Mouse (Mus musculus) thymus, adult 2 months (tissue): Measurements from ENCODE around the gene Cdyl2. TPM values are rescaled to one million over a fixed set of nuclear protein-coding genes. Genes with fewer than 3 reads are reported as not detected.

Experiments
- DNase-seq: peaks from one replicate; pipeline ENCODE4 v3.0.0; 2021
- H3K27ac ChIP-seq: fragments of 200-500 bp; 2 replicates; pipeline ENCODE4 v1.5.1; 2012; ENCODE audit warnings: low read length, control low read depth; ENCODE audit not compliant: control insufficient read depth, insufficient read depth
- H3K27me3 ChIP-seq: fragments of 200-500 bp; 2 replicates; pipeline ENCODE4 v1.6.1; 2012; ENCODE audit warnings: mild to moderate bottlenecking, low read length, moderate library complexity, mixed read lengths; ENCODE audit not compliant: control insufficient read depth, insufficient read depth
- H3K36me3 ChIP-seq: fragments of 200-500 bp; 2 replicates; pipeline ENCODE4 v1.6.1; 2012; ENCODE audit warnings: mild to moderate bottlenecking, low read length, moderate library complexity; ENCODE audit not compliant: control insufficient read depth, insufficient read depth
- H3K4me1 ChIP-seq: fragments of 200-500 bp; replicated peaks from 2 replicates; pipeline ENCODE4 v1.6.1; 2012; ENCODE audit warnings: low read length; ENCODE audit not compliant: control insufficient read depth, insufficient read depth
- H3K4me3 ChIP-seq: fragments of 200-500 bp; 2 replicates; pipeline ENCODE4 v1.5.1; 2012; ENCODE audit warnings: mild to moderate bottlenecking, low read length, control low read depth, moderate library complexity; ENCODE audit not compliant: control insufficient read depth, insufficient read depth
- CTCF ChIP-seq: fragments of 200-500 bp; IDR thresholded peaks from 2 replicates; pipeline ENCODE4 v1.5.1; 2012; ENCODE audit warnings: mild to moderate bottlenecking, control low read depth, low read length, moderate library complexity, borderline replicate concordance; ENCODE audit not compliant: control insufficient read depth, poor library complexity, insufficient read depth; ENCODE audit errors: extremely low read depth
- POLR2A ChIP-seq: fragments of 200-500 bp; IDR thresholded peaks from 2 replicates; pipeline ENCODE4 v1.6.1; 2012; ENCODE audit warnings: mild to moderate bottlenecking, low read length, control low read depth, moderate library complexity; ENCODE audit not compliant: control insufficient read depth, poor library complexity, insufficient read depth; ENCODE audit errors: extremely low read depth
- WGBS: fragments of 180-500 bp; shearing (Covaris S2); methylation state at CpG from one replicate; pipeline ENCODE4 v1.1.7; 2018; 5-methylcytosine and 5-hydroxymethylcytosine counted together
- polyA plus RNA-seq: library from polyadenylated mRNA; depleted of rRNA; stranded (reverse); fragments of >200 nt; gene quantifications from 2 replicates; pipeline ENCODE4 v1.2.3, GENCODE M21; 2012

The Cdyl2 gene
- polyA plus RNA-seq, 1 experiment: 12.1 TPM

DNA sequence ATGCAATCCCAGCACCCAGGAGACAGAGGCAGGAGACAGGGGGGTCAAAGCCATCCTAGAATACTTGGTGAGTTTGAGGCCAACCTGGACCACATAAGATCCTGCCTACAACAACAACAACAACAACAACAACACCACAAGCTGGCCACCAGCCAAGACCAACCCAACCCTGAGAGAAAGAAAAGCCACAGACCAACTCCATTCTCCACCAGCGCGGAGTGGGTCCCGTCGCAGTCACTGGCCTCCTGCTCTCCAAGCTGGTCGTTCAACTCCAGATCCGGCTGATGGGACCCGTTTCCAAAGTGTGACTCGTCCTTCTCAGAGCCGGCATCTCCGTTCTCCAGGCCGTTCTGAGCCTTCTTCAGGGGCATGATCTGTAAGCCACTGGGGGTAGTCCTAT lies 109.2 kb downstream of the Cdyl2 start:
- H3K4me1 ChIP-seq: peaks cover 18% of the 10 kb centered on the region
- no peak overlapping the region for H3K4me3 ChIP-seq
- TF ChIP-seq CTCF (no peak), POLR2A (no peak)
- DNase-seq: no peak
- H3K27ac ChIP-seq: no peak overlapping the region
- no peaks in the 10 kb centered on the region for H3K27me3 ChIP-seq
- 98% methylated on average over 11 of the region's 11 CpGs for WGBS
- H3K36me3 ChIP-seq: peaks cover 6% of the 10 kb centered on the region; the same call in 1 of the 2 replicates

DNA sequence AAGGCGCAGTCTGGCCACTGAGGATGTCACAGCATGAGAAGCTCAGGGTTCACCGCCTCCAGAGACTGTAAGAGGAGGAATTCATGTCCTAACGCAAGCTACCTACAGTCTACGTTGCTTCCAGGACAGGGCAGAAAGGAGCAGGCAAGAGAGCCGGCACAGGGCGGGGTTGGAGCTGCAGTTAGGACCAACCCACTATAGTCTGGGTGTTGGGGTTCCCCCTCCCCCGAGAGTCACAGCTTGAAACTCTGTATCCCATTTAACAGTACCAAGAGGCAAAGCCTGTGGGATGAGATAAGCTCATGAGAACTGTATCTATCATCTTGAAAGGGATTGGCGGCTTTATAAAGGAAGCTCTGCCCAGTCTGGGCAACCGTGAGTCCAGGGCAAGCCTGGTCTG lies 110.5 kb downstream of the Cdyl2 start:
- Histone ChIP-seq H3K4me1 (peaks cover 16% of the 10 kb centered on the region), H3K4me3 (no peak overlapping the region), H3K27ac (no peak overlapping the region), H3K36me3 (peaks cover 6% of the 10 kb centered on the region; the same call in 1 of the 2 replicates), H3K27me3 (no peaks in the 10 kb centered on the region)
- DNase-seq: no peak
- TF ChIP-seq CTCF (no peak), POLR2A (no peak)
- WGBS: 96% methylated on average over 9 of the region's 9 CpGs

- no peak overlapping the region for H3K4me3 ChIP-seq
- peaks cover 16% of the 10 kb centered on the region for H3K4me1 ChIP-seq
- no peak overlapping the region for H3K27ac ChIP-seq
- WGBS: 88% methylated on average over 21 of the region's 21 CpGs
- no peaks in the 10 kb centered on the region for H3K27me3 ChIP-seq
- H3K36me3 ChIP-seq: peaks cover 6% of the 10 kb centered on the region; the same call in 1 of the 2 replicates
- no peak for TF ChIP-seq POLR2A
- TF ChIP-seq CTCF: no peak
- DNase-seq: no peak
Measured at GRCm38 (mm10) chr8:116621158-116621961, 111.4 kb downstream of the Cdyl2 start.

- 91% methylated on average over 19 of the region's 19 CpGs for WGBS
- Histone ChIP-seq H3K27ac (no peak overlapping the region), H3K36me3 (peaks cover 6% of the 10 kb centered on the region; the same call in 1 of the 2 replicates), H3K27me3 (no peaks in the 10 kb centered on the region), H3K4me1 (peaks cover 16% of the 10 kb centered on the region), H3K4me3 (no peak overlapping the region)
- no peak for DNase-seq
- TF ChIP-seq CTCF: no peak
- TF ChIP-seq POLR2A: no peak
Measured at GRCm38 (mm10) chr8:116619686-116620320, 113.0 kb downstream of the Cdyl2 start.

- Histone ChIP-seq H3K4me3 (no peak overlapping the region), H3K4me1 (peaks cover 16% of the 10 kb centered on the region), H3K27ac (no peak overlapping the region), H3K27me3 (no peaks in the 10 kb centered on the region), H3K36me3 (peaks cover 6% of the 10 kb centered on the region; the same call in 1 of the 2 replicates)
- 94% methylated on average over 5 of the region's 5 CpGs for WGBS
- DNase-seq: no peak
- no peak for TF ChIP-seq CTCF
- no peak for TF ChIP-seq POLR2A
Measured at GRCm38 (mm10) chr8:116619221-116619620, 113.6 kb downstream of the Cdyl2 start.

DNA sequence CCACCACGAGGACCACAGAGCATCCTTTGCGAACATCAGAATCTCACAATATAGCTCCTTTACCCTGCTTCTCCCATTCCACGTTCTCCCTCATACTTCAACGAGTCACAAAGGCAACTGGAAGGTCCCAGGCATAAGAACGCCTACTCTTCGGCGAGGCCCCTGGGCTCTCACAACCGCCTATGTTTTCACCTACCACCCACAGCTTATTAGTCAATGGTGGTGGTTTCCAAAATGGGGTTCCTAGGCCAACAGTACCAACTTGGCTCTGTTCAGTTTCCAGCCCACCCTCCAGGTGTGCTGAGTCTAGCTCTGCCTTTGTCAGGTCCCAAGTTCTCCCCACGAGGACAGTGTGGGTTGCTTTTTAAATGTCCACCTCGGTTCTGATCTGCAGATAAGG lies 114.0 kb downstream of the Cdyl2 start:
- Histone ChIP-seq H3K4me1 (peaks cover 16% of the 10 kb centered on the region), H3K27me3 (no peaks in the 10 kb centered on the region), H3K36me3 (peaks cover 3% of the 10 kb centered on the region; the same call in 1 of the 2 replicates), H3K4me3 (no peak overlapping the region), H3K27ac (no peak overlapping the region)
- TF ChIP-seq POLR2A (no peak), CTCF (no peak)
- 77% methylated on average over 10 of the region's 10 CpGs for WGBS
- DNase-seq: no peak

DNA sequence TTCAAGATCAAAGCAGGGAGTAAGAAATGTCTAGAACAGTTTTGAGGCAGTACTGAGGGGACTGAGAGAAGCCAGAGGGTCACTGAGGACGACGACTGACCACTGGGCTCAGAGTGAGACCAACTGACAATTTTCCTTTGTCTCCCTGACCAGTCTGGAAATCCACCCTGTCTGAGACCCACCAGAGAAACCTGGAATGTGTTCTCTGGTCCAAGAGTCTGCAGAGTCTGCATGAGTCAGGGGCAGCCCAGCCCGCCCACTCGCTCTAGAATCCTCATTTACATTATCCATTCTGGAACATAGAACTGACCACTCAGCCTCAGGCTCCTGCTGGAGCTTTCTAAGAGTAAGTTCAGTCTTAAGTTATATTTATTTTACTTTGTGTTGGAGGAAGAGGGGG lies 114.9 kb downstream of the Cdyl2 start:
- DNase-seq: no peak
- Histone ChIP-seq H3K27me3 (no peaks in the 10 kb centered on the region), H3K36me3 (no peaks in the 10 kb centered on the region), H3K27ac (no peak overlapping the region), H3K4me1 (peaks cover 16% of the 10 kb centered on the region), H3K4me3 (no peak overlapping the region)
- 96% methylated on average over 4 of the region's 4 CpGs for WGBS
- TF ChIP-seq POLR2A: no peak
- TF ChIP-seq CTCF: no peak
